Mouse (Mus musculus) ZHBTc4 (cell line): ENCODE results near the gene Rnf220.
A peak's percentile ranks its signal among the peaks of the same experiment; 100 is the strongest.

Experiments used
- DNase-seq: peaks from one replicate; pipeline ENCODE4 v3.0.0-alpha.2; 2011; ENCODE audit warnings: low read depth, low spot score

Gene Rnf220

GRCm38 (mm10) chr4:117267831-117268437, 228.9 kb downstream of the Rnf220 start:
- peak; percentile 54 for DNase-seq

DNA sequence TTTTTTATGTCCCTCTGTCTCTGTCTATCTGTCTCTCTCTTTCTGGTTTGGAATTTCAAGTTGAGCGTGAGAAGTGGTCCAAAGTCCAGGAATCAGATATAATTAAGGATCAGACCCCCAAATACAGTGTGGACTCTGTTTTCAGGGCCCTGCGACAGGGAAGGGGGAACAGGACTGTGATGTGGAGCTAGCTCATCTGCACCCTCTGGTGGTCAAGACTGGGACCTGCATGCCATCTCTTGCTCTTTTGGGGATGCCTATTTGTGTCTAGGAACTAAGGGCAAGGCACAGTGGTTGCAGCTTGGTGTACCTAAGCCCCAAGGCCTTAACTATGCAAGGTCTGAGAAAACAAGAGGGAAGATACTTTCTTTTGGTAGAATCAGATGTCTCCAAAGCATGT, 229.6 kb downstream of the Rnf220 start:
- DNase-seq, result peak; percentile 86

DNA sequence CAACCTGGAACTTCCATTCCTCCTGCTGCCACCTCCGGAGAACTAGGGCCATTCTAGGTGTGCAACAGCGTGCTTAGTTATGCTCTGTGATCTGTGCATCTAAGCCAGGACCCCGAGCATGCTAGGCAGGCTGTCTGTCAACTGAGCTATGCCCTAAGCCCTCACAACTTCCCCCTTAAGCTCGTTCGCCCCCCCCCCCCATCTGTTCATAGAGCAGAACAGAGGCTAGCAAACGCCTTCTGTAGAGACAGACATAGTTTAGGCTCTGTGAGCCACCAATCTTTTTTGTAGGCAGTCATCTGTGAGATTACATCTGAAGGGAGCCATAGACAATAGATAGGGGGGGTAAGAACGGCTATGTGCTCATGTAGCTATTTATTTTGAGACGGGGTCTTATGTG, 233.9 kb downstream of the Rnf220 start:
- DNase-seq, result no peak

DNA sequence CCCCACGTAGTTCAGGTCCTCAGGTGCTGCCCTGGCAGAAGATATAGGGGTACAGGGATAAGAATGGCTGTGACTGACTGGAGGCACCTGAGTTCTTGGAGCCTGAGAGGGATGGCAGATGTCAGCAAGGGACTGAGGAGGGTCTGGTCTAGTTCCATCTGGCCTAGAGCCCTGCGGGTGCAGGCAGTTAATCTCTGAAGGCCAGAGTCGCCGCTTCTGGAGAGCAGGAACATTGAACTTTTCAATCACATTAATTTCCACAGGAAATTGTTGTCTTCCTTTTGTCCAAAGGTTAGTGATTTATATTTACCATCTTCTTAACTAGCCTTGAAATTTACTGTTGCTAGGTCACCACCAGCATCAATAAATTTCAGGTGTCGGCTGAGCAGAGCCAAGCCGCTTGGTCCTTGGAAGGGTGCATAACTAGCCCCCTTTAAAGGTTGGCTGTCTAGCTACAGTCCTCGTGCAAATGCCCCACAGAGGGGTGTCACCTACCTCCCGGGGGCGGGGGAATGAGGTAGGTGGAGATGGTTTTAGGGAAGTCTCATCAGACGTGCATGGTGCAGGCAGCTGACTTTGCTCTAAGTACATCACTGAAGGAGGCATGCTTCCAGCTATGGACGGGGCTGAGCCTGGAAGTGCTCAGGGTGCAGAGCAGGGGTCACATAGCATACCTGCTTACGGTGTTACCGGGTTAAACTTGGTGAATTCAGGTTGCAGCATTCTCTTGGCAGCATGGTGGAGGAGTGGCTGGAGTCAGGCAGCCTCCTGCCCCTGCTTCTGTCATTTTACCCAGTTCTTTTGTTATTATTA, 234.5 kb downstream of the Rnf220 start:
- DNase-seq, result no peak

GRCm38 (mm10) chr4:117261222-117261621, 235.6 kb downstream of the Rnf220 start:
- DNase-seq, result peak; percentile 55

GRCm38 (mm10) chr4:117259909-117260308, 236.9 kb downstream of the Rnf220 start:
- DNase-seq, result peak; percentile 76

DNA sequence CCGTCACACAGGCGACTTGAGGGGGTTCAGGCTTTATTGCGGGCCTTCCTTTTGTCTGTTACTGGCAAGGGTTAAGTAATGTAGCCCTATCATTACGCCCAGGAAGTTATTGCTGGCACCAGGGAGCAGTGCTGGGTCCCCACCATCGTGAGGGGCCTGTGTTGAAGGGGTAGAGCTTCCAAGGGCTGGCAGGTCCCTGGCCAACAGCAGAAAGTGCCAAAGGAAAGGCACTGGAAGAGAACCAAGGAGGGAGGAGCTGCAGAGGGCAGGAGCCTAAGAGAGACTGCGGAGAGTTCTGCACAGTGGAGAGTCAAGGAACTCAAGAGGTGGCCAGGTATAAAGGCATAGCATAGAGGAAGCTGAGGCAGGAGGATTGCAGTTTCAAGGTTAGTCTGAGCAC, 242.2 kb downstream of the Rnf220 start:
- DNase-seq, result no peak

- no peak for DNase-seq
Measured at GRCm38 (mm10) chr4:117254017-117254627, 242.7 kb downstream of the Rnf220 start.

GRCm38 (mm10) chr4:117253218-117254016, 243.4 kb downstream of the Rnf220 start:
- DNase-seq, result no peak

GRCm38 (mm10) chr4:117252755-117253154, 244.1 kb downstream of the Rnf220 start:
- DNase-seq, result no peak

- no peak for DNase-seq
Measured at GRCm38 (mm10) chr4:117252351-117252750, 244.5 kb downstream of the Rnf220 start.

DNA sequence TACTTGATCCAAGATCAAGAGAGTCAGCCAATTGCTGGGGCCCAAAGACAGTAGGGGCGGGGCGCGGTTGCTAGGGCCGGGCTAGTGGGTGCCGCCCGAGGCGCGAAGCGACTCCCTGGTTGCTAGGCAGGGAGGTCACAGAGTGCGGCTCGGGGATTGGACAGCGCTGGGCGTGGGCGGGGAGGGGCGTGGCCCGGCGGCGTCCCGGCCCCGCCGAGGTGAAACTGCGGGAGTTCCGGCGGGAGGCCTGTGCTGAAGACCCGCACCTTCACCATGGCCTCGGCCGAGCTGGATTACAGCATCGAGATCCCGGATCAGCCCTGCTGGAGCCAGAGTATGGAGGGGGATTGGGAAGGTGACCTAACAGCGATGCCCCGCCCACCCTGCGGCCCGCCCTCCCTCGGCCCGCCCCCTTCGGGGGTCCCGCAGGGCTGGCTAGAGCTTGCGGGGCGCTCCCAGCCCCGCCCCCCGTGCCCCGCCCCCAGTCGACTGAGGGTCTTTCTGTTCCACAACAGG, 245.0 kb downstream of the Rnf220 start, which contains the start of the genes Tmem53 and Armh1:
Gene Tmem53, plus strand, starts transcription at position 151 of the 516 bp plus-strand sequence.
Gene Armh1, minus strand, starts transcription at position 325 of the 516 bp plus-strand sequence.
- peak; percentile 99 for DNase-seq

- DNase-seq, result no peak
Measured at GRCm38 (mm10) chr4:117250982-117251381, 245.9 kb downstream of the Rnf220 start.

- no peak for DNase-seq
Measured at GRCm38 (mm10) chr4:117240867-117241266, 256.0 kb downstream of the Rnf220 start.

DNA sequence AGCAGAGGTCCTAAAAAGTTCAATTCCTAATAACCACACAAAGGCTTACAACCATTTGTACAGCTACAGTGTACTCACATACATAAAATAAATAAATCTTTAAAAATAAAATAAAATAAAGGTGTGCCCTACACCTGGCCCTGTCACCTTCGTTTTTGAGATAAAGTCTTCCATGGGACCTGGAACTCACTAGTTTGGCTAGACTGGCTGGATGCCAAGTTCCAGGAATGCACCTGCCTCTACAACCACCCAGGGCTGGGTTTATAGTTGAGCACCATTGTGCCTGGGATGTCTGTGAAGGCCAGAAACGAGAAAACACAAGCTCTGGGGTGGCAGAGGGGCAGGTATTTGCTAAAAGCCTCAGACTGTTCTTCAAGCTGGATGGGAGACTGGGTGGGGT, 257.7 kb downstream of the Rnf220 start:
- no peak for DNase-seq

DNA sequence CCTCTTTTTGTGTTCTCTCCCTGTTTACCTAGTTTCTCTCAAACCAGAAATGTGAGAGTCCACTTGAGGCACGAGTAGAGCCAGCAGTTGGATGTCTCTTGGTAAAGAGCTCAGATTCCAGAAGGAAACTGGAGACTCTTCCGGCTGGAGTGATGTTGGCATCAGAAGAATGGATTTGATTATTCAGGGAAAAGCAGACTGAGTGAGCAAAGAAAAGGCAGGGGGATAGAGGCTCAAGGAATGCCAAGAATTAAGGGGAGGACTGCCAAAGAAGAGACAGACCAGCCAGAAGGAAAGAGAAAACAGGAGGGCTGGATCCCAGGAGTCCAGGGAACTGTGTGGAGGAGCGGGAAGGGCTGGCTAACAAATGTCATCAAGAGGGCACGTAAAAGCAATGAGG, 261.0 kb downstream of the Rnf220 start:
- DNase-seq, result no peak

- DNase-seq, result no peak
Measured at GRCm38 (mm10) chr4:117234166-117234741, 262.6 kb downstream of the Rnf220 start.

DNA sequence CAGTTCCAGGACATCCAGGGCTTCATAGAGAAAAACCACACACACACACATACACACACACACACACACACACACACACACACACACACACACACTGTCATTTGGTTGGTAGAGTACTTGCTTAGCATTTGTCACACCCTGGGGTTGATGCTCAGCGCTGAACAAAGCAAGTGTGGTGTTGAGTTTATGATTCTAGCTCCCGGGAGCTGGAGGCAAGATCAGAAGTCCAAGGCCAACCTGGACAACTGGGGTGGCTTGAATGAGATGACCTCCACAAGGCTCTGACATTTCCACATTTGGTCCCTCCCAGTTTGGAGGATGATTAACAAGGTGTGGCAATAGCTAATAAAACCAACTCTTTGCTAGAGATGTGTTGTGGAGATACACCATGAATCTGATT, 265.6 kb downstream of the Rnf220 start:
- DNase-seq, result no peak

GRCm38 (mm10) chr4:117230331-117230730, 266.5 kb downstream of the Rnf220 start:
- peak; percentile 79 for DNase-seq

- peak; percentile 34 for DNase-seq
Measured at GRCm38 (mm10) chr4:117229590-117229989, 267.3 kb downstream of the Rnf220 start.

- no peak for DNase-seq
Measured at GRCm38 (mm10) chr4:117225250-117225649, 271.6 kb downstream of the Rnf220 start.
